Mouse (Mus musculus) small intestine, adult 2 months (tissue): ENCODE results near the gene Perm1.

Experiments
- CTCF ChIP-seq: fragments of 200-500 bp; IDR thresholded peaks from 2 replicates; pipeline ENCODE4 v1.5.1; 2012; ENCODE audit warnings: low read depth, mild to moderate bottlenecking, control low read depth, inconsistent platforms, low read length, moderate library complexity, mixed read lengths; ENCODE audit not compliant: insufficient replicate concordance, insufficient read length; ENCODE audit errors: extremely low read depth
- POLR2A ChIP-seq: fragments of 200-500 bp; IDR thresholded peaks from 2 replicates; pipeline ENCODE4 v1.6.1; 2012; ENCODE audit warnings: low read depth, mild to moderate bottlenecking, control low read depth, inconsistent platforms, low read length, moderate library complexity

GRCm38 (mm10) chr4:156185950-156186850 lies 29.5 kb upstream of the Perm1 start:
- no peak for TF ChIP-seq POLR2A
- no peak for TF ChIP-seq CTCF
